In the genomic region with DNA sequence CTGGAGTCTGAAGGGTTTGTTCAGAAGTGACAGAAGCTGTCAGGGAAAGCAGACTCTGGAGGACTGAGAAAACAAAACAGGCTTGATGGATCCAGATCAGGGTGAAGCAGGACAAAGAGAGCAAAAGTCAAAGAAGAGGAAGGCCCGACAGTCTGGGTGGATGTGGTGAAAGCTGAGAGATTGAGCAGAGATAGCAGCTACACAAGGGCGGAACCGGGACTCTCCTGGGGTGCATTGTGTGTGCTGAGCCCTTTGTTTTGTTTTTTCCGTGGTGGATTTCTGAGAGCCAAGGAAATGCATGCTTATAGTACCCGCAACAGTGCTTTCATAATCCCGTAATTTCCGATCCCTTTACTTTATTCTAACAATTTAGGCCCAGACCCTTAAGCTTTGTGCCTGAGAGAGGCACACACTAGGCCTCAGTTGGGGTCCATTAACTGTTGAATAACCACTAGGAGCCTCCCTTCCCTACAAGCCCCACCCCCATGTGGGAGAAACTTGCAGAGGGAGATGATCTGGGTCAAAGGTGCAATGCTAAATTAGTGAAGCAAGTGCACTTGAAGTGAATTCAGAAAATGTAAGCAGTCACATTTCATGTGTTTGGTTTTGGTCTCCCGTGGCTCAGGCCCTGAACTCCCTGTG, we compare ENCODE assay signal across 12 mouse cellular contexts. TPM values are rescaled to one million over a fixed set of nuclear protein-coding genes. Genes with fewer than 3 reads are reported as not detected.
A peak's percentile ranks its signal among the peaks of the same experiment; 100 is the strongest.
DNase-seq lines count a peak whose midpoint lies in the region; ATAC-seq and TF ChIP-seq lines count a peak whose summit lies in the region.
"Had no signal": no experiment of that assay in that cellular context is flagged by ENCODE, and none has a peak within 500 bp of the region (broad histone marks: within the 10 kb centered on the region; RNA-seq: fewer than 3 reads in every experiment).

No protein-coding gene starts in this region.

- no peak for TF ChIP-seq CTCF in ES-Bruce4 (IDR thresholded peaks at IDR 0.05; ENCODE audit: low read depth, low read length)
- TF ChIP-seq CTCF in hindbrain, postnatal 0 days (IDR thresholded peaks at IDR 0.05; ENCODE audit: low read depth): no peak

- no peak overlapping the region for H3K9ac ChIP-seq in heart, embryonic 11.5 days (ENCODE audit: low read depth, low read length)
- H3K9ac ChIP-seq in ES-Bruce4 (ENCODE audit: low read depth, poor library complexity, severe bottlenecking): no peak overlapping the region
- no peak overlapping the region for H3K9ac ChIP-seq in hindbrain, postnatal 0 days (replicated peaks; ENCODE audit: low read length)
- H3K9ac ChIP-seq in kidney, embryonic 16.5 days (replicated peaks; ENCODE audit: low read length): no peak overlapping the region

- H3K9me3 ChIP-seq in heart, embryonic 11.5 days (replicated peaks; ENCODE audit: control insufficient read depth, low read length): no peaks in the 10 kb centered on the region
- no peaks in the 10 kb centered on the region for H3K9me3 ChIP-seq in ES-Bruce4 (replicated peaks; ENCODE audit: control insufficient read depth, insufficient read depth, low read length, poor library complexity, severe bottlenecking)
- H3K9me3 ChIP-seq in hindbrain, postnatal 0 days (ENCODE audit: low read length): no peaks in the 10 kb centered on the region
- no peaks in the 10 kb centered on the region for H3K9me3 ChIP-seq in kidney, embryonic 16.5 days (ENCODE audit: low read length)

- TF ChIP-seq POLR2A in ES-Bruce4 (IDR thresholded peaks at IDR 0.05; ENCODE audit: insufficient read depth, low read length): no peak

- H3K4me3 ChIP-seq in heart, embryonic 11.5 days (ENCODE audit: low read depth, low read length): no peak overlapping the region
- no peak overlapping the region for H3K4me3 ChIP-seq in ES-Bruce4 (ENCODE audit: low read depth, low read length)
- no peak overlapping the region for H3K4me3 ChIP-seq in hindbrain, postnatal 0 days (ENCODE audit: low read length)
- no peak overlapping the region for H3K4me3 ChIP-seq in kidney, embryonic 16.5 days (ENCODE audit: low read length)

- H3K27ac ChIP-seq in heart, embryonic 11.5 days (ENCODE audit: low read depth, low read length): no peak overlapping the region
- peak overlapping the region; percentile 94 for H3K27ac ChIP-seq in ES-Bruce4 (ENCODE audit: insufficient read depth, low read length)
- H3K27ac ChIP-seq in hindbrain, postnatal 0 days: peak overlapping the region; percentile 46; the same call in 1 of the 2 replicates
- no peak overlapping the region for H3K27ac ChIP-seq in kidney, embryonic 16.5 days (ENCODE audit: low read length)

- no peaks in the 10 kb centered on the region for H3K4me1 ChIP-seq in heart, embryonic 11.5 days (ENCODE audit: control insufficient read depth, insufficient read depth, low read length)
- H3K4me1 ChIP-seq in ES-Bruce4 (ENCODE audit: control insufficient read depth, insufficient read depth, low read length): peaks cover 1% of the 10 kb centered on the region
- no peaks in the 10 kb centered on the region for H3K4me1 ChIP-seq in hindbrain, postnatal 0 days (ENCODE audit: insufficient read depth, low read length)
- no peaks in the 10 kb centered on the region for H3K4me1 ChIP-seq in kidney, embryonic 16.5 days (ENCODE audit: insufficient read depth, low read length)

- no peak overlapping the region for H3K4me2 ChIP-seq in heart, embryonic 11.5 days
- no peak overlapping the region for H3K4me2 ChIP-seq in hindbrain, postnatal 0 days (ENCODE audit: low read depth, low read length)
- H3K4me2 ChIP-seq in kidney, embryonic 16.5 days (replicated peaks; ENCODE audit: low read depth, low read length): no peak overlapping the region

- 29% methylated on average over 8 of the region's 8 CpGs for WGBS in heart, embryonic 11.5 days (ENCODE audit: insufficient replicate concordance)
- 17% methylated on average over 8 of the region's 8 CpGs for WGBS in hindbrain, postnatal 0 days
- whole genome bisulfite sequencing in kidney, embryonic 16.5 days: 50% methylated on average over 8 of the region's 8 CpGs

- H3K27me3 ChIP-seq in heart, embryonic 11.5 days (ENCODE audit: control insufficient read depth, insufficient read depth, low read length): no peaks in the 10 kb centered on the region
- no peaks in the 10 kb centered on the region for H3K27me3 ChIP-seq in ES-Bruce4 (ENCODE audit: control insufficient read depth, insufficient read depth, low read length, poor library complexity, severe bottlenecking)
- no peaks in the 10 kb centered on the region for H3K27me3 ChIP-seq in hindbrain, postnatal 0 days (ENCODE audit: insufficient read depth, low read length)
- no peaks in the 10 kb centered on the region for H3K27me3 ChIP-seq in kidney, embryonic 16.5 days (ENCODE audit: insufficient read depth, low read length)

- no peaks in the 10 kb centered on the region for H3K36me3 ChIP-seq in heart, embryonic 11.5 days (ENCODE audit: control insufficient read depth, insufficient read depth, low read length)
- H3K36me3 ChIP-seq in ES-Bruce4 (ENCODE audit: control insufficient read depth, insufficient read depth, low read length, poor library complexity, severe bottlenecking): no peaks in the 10 kb centered on the region
- H3K36me3 ChIP-seq in hindbrain, postnatal 0 days (ENCODE audit: insufficient read depth, low read length): peaks cover 16% of the 10 kb centered on the region; the same call in 1 of the 2 replicates
- H3K36me3 ChIP-seq in kidney, embryonic 16.5 days (ENCODE audit: insufficient read depth, low read length): no peaks in the 10 kb centered on the region

- ATAC-seq in heart, embryonic 11.5 days (replicated peaks; ENCODE audit: insufficient number of reproducible peaks, low FRiP score, low TSS enrichment): no peak
- no peak for ATAC-seq in hindbrain, postnatal 0 days
- no peak for ATAC-seq in kidney, embryonic 16.5 days (ENCODE audit: low FRiP score, low TSS enrichment)

- 0 out of 2 replicates have a peak, but pooled peaks have one; percentile 34 for TF ChIP-seq EP300 in ES-Bruce4 (IDR thresholded peaks at IDR 0.05; ENCODE audit: insufficient read depth, low read depth, low read length)

- peak; percentile 89 for DNase-seq in heart, adult 11 months
- peak; percentile 9 for DNase-seq in embryo, embryonic 10 days (ENCODE audit: low spot score)
- DNase-seq in hindbrain, postnatal 0 days (ENCODE audit: low spot score): no peak
- DNase-seq in layer of hippocampus, adult 9-11 months: no peak
- DNase-seq in left cerebral cortex, adult 9 months (ENCODE audit: low spot score in 2 of 2): no peak
- DNase-seq: gastrocnemius, postnatal 25 days; heart, postnatal 14 days; kidney, postnatal 10 days; lung, adult 18-20 months had no signal

RNA-seq across cellular contexts. Expression of gene Fez1, which starts 35.9 kb away (rescaled TPM):
- 3.6 and 3.9 TPM in 2 replicates for polyA plus RNA-seq in heart, embryonic 11.5 days (2014; fragmentation: Nextera tagmentation; extraction: Ambion mirVana)
- 2.4 and 3.6 TPM in 2 replicates for polyA plus RNA-seq in ES-Bruce4 (2011; ENCODE audit: insufficient read depth, insufficient read length, low read depth, missing spikeins)
- total RNA-seq in hindbrain, postnatal 0 days (2014; rRNA removed): 237 and 300 TPM in 2 replicates
- polyA plus RNA-seq in hindbrain, postnatal 0 days (2015; fragmentation: Nextera tagmentation; extraction: Ambion mirVana): 464 and 483 TPM in 2 replicates
- polyA plus RNA-seq in kidney, embryonic 16.5 days (2015; fragmentation: Nextera tagmentation; extraction: Ambion mirVana): 4.6 and 4.9 TPM in 2 replicates

Comparison
In these comparisons a context has a peak if more than half of its experiments do, and no peak if none do; other contexts are left out.
1. DNase-seq: peak in heart, adult 11 months (single experiment) and embryo, embryonic 10 days (single experiment); none in hindbrain, postnatal 0 days (single experiment), layer of hippocampus, adult 9-11 months (single experiment) and left cerebral cortex, adult 9 months (0 of 2).
2. H3K27ac ChIP-seq: peak in ES-Bruce4 (single experiment) and hindbrain, postnatal 0 days (single experiment); none in heart, embryonic 11.5 days (single experiment) and kidney, embryonic 16.5 days (single experiment).
3. RNA of gene Fez1, which starts 35.9 kb away (polyA plus RNA-seq): 464 to 483 TPM in hindbrain, postnatal 0 days; 4.6 to 4.9 TPM in kidney, embryonic 16.5 days, 3.6 to 3.9 TPM in heart, embryonic 11.5 days and 2.4 to 3.6 TPM in ES-Bruce4; every median in the first group is over 10 times any median in the second.